Mouse (Mus musculus) spleen, adult 2 months (tissue): ENCODE measurements around the gene Rnase10.

ENCODE experiments used
- CTCF ChIP-seq: fragments of 200-500 bp; IDR thresholded peaks from 2 replicates; pipeline ENCODE4 v1.5.1; 2011; ENCODE audit warnings: mild to moderate bottlenecking, inconsistent platforms; ENCODE audit not compliant: insufficient read depth, insufficient read length, insufficient replicate concordance; ENCODE audit errors: extremely low read depth
- POLR2A ChIP-seq: fragments of 200-500 bp; IDR thresholded peaks from 2 replicates; pipeline ENCODE4 v1.6.1; 2011; ENCODE audit warnings: low read depth, low read length, inconsistent platforms

DNA sequence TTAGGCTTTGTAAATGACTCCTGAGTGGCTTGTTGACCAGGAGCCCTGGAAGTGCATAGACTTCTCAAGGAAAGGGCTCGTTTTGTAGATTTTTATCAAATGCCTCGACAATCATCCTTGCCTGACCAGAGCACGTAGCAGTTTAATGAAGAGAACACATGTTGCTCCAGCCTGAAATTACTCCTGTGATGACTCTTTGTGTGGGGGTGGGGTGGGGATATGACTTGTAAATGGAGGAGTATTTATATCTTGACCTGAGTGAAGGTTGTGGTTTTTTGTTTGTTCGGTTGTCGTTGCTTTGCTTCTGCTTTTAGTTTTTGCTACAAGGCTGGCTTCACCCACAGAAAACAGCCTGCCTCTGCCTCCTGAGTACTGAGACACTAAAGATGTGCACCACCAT lies 25.7 kb upstream of the Rnase10 start:
- no peak for TF ChIP-seq CTCF
- TF ChIP-seq POLR2A = no peak
